Mouse (Mus musculus) right cerebral cortex, postnatal 36 days (tissue): ENCODE results near the gene Glb1.

Experiments
- DNase-seq, 2 experiments: peaks; one replicate each; pipeline ENCODE4 v3.0.0; 2022; ENCODE audit warnings: low spot score in 2 of 2, mixed read lengths in 1 of 2

Gene Glb1

DNA sequence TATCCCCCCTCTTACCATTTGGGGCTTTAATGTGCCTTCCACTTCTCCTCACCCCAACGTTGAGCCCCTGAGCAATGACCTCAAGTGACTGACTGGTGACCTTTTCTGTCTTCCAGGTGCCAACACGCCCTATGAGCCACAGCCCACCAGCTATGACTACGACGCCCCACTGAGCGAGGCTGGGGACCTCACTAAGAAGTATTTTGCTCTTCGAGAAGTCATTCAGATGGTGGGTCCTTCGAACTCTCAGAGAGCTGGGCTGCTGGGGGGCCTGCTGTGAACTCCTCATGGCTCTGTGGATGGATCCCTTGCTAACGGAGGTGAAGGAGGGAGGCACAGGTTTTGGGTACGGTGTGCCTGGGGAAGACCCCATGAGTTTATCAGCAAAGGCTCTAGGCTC lies 42.0 kb downstream of the Glb1 start:
- DNase-seq: no peak

DNA sequence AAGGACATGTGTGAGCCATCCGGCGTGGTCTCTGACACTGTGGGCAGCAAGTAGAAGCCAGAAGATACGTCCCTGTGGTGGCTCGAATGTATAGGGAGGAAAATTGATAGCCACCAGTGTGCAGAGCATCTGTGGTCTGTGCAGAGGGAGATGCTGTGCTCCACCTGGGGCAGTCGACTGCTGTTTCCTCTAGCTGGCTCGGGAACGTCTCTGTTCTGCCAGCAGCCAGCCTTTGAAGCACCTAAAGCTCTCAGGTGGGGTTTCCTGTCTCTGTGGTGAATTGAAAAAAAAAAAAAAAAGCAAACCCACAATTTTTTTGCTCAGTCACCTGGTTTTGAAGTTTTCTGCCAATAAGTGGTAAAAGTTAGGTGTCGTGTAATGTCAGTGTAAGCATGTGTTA lies 42.5 kb downstream of the Glb1 start:
- no peak for DNase-seq

DNA sequence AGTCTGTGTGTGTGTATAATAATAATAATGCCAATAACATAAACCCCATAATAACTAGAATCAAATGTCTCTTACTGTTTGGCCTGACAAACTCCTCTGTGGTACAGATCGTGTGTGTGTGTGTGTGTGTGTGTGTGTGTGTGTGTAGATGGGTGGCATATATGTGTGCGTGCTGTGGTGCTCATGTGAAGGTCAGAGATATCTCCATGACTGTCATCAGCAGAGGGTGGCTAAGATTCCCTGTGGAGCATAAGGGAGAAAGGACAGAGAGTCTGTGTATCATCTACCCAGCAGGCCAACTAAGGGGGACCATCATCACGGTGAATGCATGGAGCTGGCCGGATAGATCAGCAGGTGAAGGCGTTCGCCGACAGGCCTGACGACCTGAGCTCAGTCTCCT lies 46.0 kb downstream of the Glb1 start:
- no peak for DNase-seq

DNA sequence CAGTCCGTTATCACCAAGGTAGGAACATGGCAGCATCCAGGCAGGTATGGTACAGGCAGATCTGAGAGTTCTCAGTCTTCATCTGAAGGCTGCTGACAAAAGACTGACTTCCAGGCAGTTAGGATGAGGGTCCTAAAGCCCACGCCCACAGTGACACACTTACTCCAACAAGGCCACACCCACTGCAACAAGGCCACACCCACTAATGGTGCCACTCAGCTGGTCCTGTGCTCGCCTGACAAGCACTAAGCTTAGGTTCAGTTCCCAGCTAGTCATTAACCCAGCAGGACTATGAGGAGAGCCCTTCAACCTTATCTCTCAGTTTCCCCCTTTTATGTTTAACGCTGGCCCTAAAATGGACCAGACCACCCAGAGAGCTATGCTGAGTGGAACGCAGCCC lies 47.8 kb downstream of the Glb1 start:
- no peak for DNase-seq

GRCm38 (mm10) chr9:114449120-114449754 lies 48.4 kb downstream of the Glb1 start:
- no peak for DNase-seq

DNA sequence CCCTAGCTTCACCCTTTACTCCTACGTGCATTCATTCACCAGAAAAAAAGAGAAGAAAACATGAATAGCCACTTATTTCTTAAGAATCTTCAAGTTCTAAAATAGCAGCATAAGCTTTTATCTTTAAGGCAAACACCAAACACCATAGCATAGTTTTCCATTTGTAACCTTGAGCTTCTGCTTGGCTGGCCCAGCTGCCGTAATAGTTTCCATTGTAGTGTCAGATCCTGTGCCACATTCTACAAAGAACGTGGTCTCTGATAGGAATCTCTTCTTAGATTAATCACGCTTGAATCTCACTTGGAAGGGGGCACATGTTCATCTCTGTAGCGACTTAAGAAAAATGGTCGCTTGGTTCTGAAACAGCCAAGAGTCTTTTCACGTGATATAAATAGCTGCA lies 50.7 kb downstream of the Glb1 start:
- DNase-seq: no peak

GRCm38 (mm10) chr9:114452418-114452817 lies 51.5 kb downstream of the Glb1 start:
- DNase-seq: no peak

DNA sequence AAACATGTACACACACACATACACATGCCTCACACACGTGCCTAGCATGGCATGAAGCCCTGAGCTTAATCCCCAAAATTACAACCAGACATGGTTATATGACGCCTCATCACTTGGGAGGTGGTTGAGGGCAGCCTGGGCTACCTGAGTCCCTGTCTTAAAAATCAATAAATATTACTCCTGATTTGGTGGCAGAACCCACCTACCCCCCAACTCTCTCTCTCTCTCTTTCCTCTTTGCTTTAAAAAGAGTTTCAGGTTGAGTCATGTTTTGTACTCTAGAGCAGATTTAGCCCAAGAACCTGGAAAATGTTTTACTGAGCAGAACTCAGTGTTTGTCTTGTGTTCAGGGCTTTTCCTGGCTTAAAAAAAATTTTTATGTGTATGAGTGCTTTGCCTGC lies 54.5 kb downstream of the Glb1 start:
- no peak for DNase-seq

GRCm38 (mm10) chr9:114458436-114458835 lies 57.6 kb downstream of the Glb1 start:
- DNase-seq: no peak

DNA sequence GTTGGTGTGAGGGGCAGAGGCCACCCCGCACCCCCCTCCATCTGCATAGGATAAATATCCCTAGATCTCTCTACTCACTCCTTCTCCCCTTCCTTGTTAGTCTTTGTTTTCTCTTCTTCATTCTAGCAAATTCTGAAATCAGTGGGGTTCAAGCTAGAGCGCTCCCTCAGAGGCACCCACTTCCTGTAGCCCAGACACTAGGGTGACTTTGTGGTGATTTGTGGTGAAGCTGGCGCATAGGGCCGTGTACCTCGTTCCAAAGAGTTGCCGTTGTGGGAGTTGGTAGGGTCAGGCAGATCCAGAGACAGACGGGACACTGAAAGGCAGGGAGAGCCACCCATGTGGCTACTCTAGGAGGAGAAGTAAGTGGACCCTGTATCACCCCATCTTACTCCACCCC lies 61.7 kb downstream of the Glb1 start:
- DNase-seq: no peak

DNA sequence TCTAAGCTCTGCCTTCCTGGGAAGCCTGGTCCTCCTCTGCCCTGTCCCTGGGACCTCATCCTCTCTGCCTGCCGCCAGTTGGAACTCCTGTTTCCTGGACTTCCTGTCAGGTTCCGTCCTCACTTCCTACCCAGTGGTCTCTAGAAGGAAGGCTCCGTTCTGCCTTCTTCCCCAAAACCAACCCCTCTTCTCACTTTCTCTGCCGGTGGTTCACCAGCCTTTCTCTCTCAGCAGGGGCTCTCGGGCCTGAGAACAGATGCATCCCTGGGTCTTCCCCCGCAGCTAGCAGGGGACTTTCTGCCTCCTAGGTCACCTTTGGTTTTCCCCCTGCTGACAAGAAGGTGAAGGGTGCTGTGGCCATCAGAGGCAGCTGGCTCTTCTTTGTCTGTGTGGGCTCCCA lies 64.6 kb downstream of the Glb1 start:
- no peak for DNase-seq

GRCm38 (mm10) chr9:114466871-114467270 lies 66.0 kb downstream of the Glb1 start:
- DNase-seq: no peak

DNA sequence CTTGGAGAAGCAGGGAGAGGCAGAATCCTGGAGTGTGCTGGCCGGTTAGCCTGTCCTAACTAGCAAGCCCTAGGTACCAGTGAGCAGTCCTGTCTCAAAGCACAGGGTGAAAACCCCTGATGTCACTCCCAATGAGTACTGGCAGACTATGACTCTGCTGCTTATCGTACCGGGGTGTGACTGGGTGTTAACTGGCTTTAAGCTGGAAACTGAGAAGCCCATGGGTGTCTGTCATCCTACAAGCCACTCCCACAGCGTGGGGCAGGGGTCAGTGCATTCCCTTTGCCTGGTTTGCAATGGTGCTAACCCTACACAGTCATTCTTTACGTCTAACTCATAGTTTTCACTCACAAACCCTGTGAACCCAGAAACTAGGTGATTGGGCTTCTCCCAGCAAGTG lies 67.3 kb downstream of the Glb1 start:
- no peak for DNase-seq

- no peak for DNase-seq
Observed at GRCm38 (mm10) chr9:114468701-114469100, 67.8 kb downstream of the Glb1 start.

DNA sequence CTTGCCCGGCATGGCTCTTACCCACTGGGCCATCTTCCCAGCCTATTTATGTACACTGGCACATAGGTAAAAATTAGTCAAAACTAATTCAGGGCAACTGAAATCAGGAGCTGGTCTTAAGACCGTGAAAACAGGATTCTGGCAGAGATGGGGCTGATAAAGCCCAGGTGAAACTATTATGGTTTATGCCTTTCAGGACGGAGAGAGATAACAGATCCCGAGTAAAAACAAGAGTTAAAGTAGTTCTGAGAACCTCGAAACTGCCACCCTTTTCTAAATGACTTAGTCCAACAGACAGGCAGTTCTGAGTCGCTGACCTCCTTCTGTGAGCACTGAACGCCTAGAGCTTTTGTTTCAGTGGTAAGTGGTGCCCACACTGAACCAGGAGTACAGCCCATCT lies 71.0 kb downstream of the Glb1 start:
- DNase-seq: no peak

DNA sequence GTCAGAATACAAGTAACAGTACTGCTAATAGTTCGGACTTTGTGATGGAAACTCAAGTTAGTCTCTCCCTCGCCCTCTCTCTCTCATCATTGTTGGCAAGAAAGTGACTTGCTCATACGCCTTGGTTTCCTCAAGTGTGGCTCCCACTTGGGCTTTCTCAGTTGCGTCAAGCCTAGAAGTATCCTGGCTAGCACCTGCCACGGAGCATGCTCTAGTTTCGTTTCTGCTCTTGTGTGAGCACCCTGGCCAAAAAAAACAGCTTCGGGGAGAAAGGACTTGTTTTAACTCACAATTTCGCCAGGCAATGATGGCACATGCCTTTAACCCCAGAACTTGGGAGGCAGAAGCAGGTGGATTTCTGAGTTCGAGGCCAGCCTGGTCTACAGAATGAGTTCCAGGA lies 76.1 kb downstream of the Glb1 start:
- DNase-seq: no peak

DNA sequence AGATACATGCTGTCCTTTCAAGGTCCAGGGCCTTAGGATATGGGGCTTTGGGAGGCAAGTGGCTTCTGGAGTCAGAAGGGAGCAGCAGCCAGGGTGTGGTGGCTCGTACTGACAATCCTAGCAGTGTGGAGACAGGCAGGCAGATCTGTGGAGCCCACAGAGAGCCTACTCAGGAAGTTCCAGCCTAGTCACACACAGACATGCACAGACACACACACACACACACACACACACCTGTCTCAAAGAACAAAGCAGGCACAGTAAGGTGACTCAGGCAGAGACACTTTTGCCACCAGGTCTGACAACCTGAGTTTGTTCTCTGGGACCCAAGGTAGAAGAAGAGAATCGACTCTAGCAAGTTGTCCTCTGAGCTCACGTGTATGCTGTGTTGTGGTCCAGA lies 80.1 kb downstream of the Glb1 start:
- no peak for DNase-seq

DNA sequence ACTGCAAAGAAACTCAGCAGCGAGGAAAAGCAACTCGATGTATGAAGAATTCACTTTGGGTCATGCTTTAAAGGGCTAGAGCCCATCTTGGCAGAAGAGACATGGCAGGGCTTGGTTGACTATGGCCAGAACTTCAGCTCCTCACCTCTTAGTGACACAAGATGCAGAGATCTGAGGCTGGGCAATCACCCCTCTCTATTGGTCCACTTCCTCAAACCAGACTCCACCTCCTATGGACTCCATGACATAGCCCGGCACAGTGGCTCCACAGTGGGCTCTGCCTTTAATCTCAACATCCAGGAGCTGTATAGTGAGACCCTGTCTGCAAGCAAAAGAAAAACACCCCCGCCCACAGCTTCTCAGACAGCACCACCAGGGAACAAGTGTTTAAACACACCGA lies 83.9 kb downstream of the Glb1 start:
- no peak for DNase-seq

- no peak for DNase-seq
Observed at GRCm38 (mm10) chr9:114486808-114487207, 85.9 kb downstream of the Glb1 start.

GRCm38 (mm10) chr9:114487481-114488258 lies 86.8 kb downstream of the Glb1 start:
- no peak for DNase-seq

GRCm38 (mm10) chr9:114496469-114496868 lies 95.6 kb downstream of the Glb1 start:
- DNase-seq: no peak

- peak; percentile 14 to 51 for DNase-seq
Observed at GRCm38 (mm10) chr9:114498218-114498617, 97.3 kb downstream of the Glb1 start.

GRCm38 (mm10) chr9:114499783-114500515 lies 99.1 kb downstream of the Glb1 start:
- DNase-seq: peak in 1 of 2 experiments; percentile 7
